Mouse (Mus musculus): ENCODE data around the gene Zswim3. TPM values are rescaled to one million over a fixed set of nuclear protein-coding genes. Genes with fewer than 3 reads are reported as not detected.

The Zswim3 gene
- polyA plus RNA-seq, 1 experiment from 2014 or later: 7.0 TPM

Other genes starting within 250 kb of the Zswim3 start
- 46.5 and 53.4 TPM in 2 replicates for gene Wfdc2, start 242.7 kb upstream of the Zswim3 start, polyA plus RNA-seq (2015; fragmentation: Nextera tagmentation; extraction: Ambion mirVana)
- gene Spint3, start 231.6 kb upstream of the Zswim3 start, polyA plus RNA-seq (2015; fragmentation: Nextera tagmentation; extraction: Ambion mirVana): not detected in 2 replicates
- 0.80 TPM in 1 of 2 replicates, not detected in the other for gene Wfdc6a, start 219.7 kb upstream of the Zswim3 start, polyA plus RNA-seq (2015; fragmentation: Nextera tagmentation; extraction: Ambion mirVana)
- gene Eppin, start 211.5 kb upstream of the Zswim3 start, polyA plus RNA-seq (2015; fragmentation: Nextera tagmentation; extraction: Ambion mirVana): not detected in 2 replicates
- not detected in 2 replicates for gene Wfdc6b, start 191.6 kb upstream of the Zswim3 start, polyA plus RNA-seq (2015; fragmentation: Nextera tagmentation; extraction: Ambion mirVana)
- gene Wfdc8, start 191.5 kb upstream of the Zswim3 start, polyA plus RNA-seq (2015; fragmentation: Nextera tagmentation; extraction: Ambion mirVana): not detected in 2 replicates
- not detected in 2 replicates for gene Wfdc16, start 166.3 kb upstream of the Zswim3 start, polyA plus RNA-seq (2015; fragmentation: Nextera tagmentation; extraction: Ambion mirVana)
- 0.89 TPM in 1 of 2 replicates, not detected in the other for gene Wfdc10, start 149.1 kb upstream of the Zswim3 start, polyA plus RNA-seq (2015; fragmentation: Nextera tagmentation; extraction: Ambion mirVana)
- not detected in 2 replicates for gene Wfdc9, start 148.5 kb upstream of the Zswim3 start, polyA plus RNA-seq (2015; fragmentation: Nextera tagmentation; extraction: Ambion mirVana)
- not detected in 2 replicates for gene Wfdc11, start 131.0 kb upstream of the Zswim3 start, polyA plus RNA-seq (2015; fragmentation: Nextera tagmentation; extraction: Ambion mirVana)
- gene Wfdc13, start 120.0 kb upstream of the Zswim3 start, polyA plus RNA-seq (2015; fragmentation: Nextera tagmentation; extraction: Ambion mirVana): not detected in 2 replicates
- gene Spint4, start 106.6 kb upstream of the Zswim3 start, polyA plus RNA-seq (2015; fragmentation: Nextera tagmentation; extraction: Ambion mirVana): not detected in 2 replicates
- gene Spint5, start 89.8 kb upstream of the Zswim3 start, polyA plus RNA-seq (2015; fragmentation: Nextera tagmentation; extraction: Ambion mirVana): not detected in 2 replicates
- 0.58 and 0.93 TPM in 2 replicates for gene Wfdc3, start 59.2 kb upstream of the Zswim3 start, polyA plus RNA-seq (2015; fragmentation: Nextera tagmentation; extraction: Ambion mirVana)
- 79.6 and 83.1 TPM in 2 replicates for gene Dnttip1, start 59.1 kb upstream of the Zswim3 start, polyA plus RNA-seq (2015; fragmentation: Nextera tagmentation; extraction: Ambion mirVana)
- gene Ube2c, start 35.2 kb upstream of the Zswim3 start, polyA plus RNA-seq (2015; fragmentation: Nextera tagmentation; extraction: Ambion mirVana): 410 and 448 TPM in 2 replicates
- gene Tnnc2, start 25.1 kb upstream of the Zswim3 start, polyA plus RNA-seq (2015; fragmentation: Nextera tagmentation; extraction: Ambion mirVana): 16.7 and 17.2 TPM in 2 replicates
- gene Snx21, start 19.3 kb upstream of the Zswim3 start, polyA plus RNA-seq (2015; fragmentation: Nextera tagmentation; extraction: Ambion mirVana): 23.4 and 25.0 TPM in 2 replicates
- 18.4 and 19.5 TPM in 2 replicates for gene Acot8, start 216 bp upstream of the Zswim3 start, polyA plus RNA-seq (2015; fragmentation: Nextera tagmentation; extraction: Ambion mirVana)
- 17.7 and 20.3 TPM in 2 replicates for gene Zswim1, start 17.6 kb downstream of the Zswim3 start, polyA plus RNA-seq (2015; fragmentation: Nextera tagmentation; extraction: Ambion mirVana)
- gene Spata25, start 23.4 kb downstream of the Zswim3 start, polyA plus RNA-seq (2015; fragmentation: Nextera tagmentation; extraction: Ambion mirVana): not detected in 2 replicates
- gene Ctsa, start 27.8 kb downstream of the Zswim3 start, polyA plus RNA-seq (2015; fragmentation: Nextera tagmentation; extraction: Ambion mirVana): 129 and 139 TPM in 2 replicates
- 8.4 and 9.0 TPM in 2 replicates for gene Neurl2, start 28.4 kb downstream of the Zswim3 start, polyA plus RNA-seq (2015; fragmentation: Nextera tagmentation; extraction: Ambion mirVana)
- 67.4 and 69.8 TPM in 2 replicates for gene Pltp, start 52.6 kb downstream of the Zswim3 start, polyA plus RNA-seq (2015; fragmentation: Nextera tagmentation; extraction: Ambion mirVana)
- gene Pcif1, start 74.2 kb downstream of the Zswim3 start, polyA plus RNA-seq (2015; fragmentation: Nextera tagmentation; extraction: Ambion mirVana): 78.4 and 78.8 TPM in 2 replicates
- 15.5 and 16.1 TPM in 2 replicates for gene Zfp335, start 106.7 kb downstream of the Zswim3 start, polyA plus RNA-seq (2015; fragmentation: Nextera tagmentation; extraction: Ambion mirVana)
- gene Mmp9, start 135.7 kb downstream of the Zswim3 start, polyA plus RNA-seq (2015; fragmentation: Nextera tagmentation; extraction: Ambion mirVana): 16.6 and 23.8 TPM in 2 replicates
- gene Slc12a5, start 155.7 kb downstream of the Zswim3 start, polyA plus RNA-seq (2015; fragmentation: Nextera tagmentation; extraction: Ambion mirVana): 1.0 and 2.9 TPM in 2 replicates
- gene Ncoa5, start 229.8 kb downstream of the Zswim3 start, polyA plus RNA-seq (2015; fragmentation: Nextera tagmentation; extraction: Ambion mirVana): 94.8 and 95.8 TPM in 2 replicates